Mouse (Mus musculus): ENCODE data around the gene Dtx1. TPM values are rescaled to one million over a fixed set of nuclear protein-coding genes. Genes with fewer than 3 reads are reported as not detected.

Gene Dtx1
- 226 to 261 TPM (median 233 TPM) in 4 replicates for total RNA-seq (2023; ENCODE audit: inconsistent age)

GRCm38 (mm10) chr5:120711827-120712226, at the start of gene Dtx1:
TSS of gene Dtx1 (minus strand) at chr5:120711927.

GRCm38 (mm10) chr5:120749688-120750087, 38.0 kb upstream of the Dtx1 start, which contains the start of gene Oas2:
TSS of gene Oas2 (minus strand) at chr5:120749853.

GRCm38 (mm10) chr5:120648569-120649373, 63.0 kb downstream of the Dtx1 start, which contains the start of gene Rasal1:
TSS of gene Rasal1 (plus strand) at chr5:120648812.

GRCm38 (mm10) chr5:120634131-120634530, 77.6 kb downstream of the Dtx1 start, which contains the start of gene Cfap73:
TSS of gene Cfap73 (minus strand) at chr5:120634235.

Other genes with a start within 250 kb of the Dtx1 start
- gene Sdsl, start 239.1 kb downstream of the Dtx1 start, total RNA-seq (2023; ENCODE audit: inconsistent age): not detected in 4 replicates
- not detected in 4 replicates for gene Sds, start 235.4 kb downstream of the Dtx1 start, total RNA-seq (2023; ENCODE audit: inconsistent age)
- 32.0 to 33.9 TPM (median 33.2 TPM) in 4 replicates for gene Plbd2, start 208.3 kb downstream of the Dtx1 start, total RNA-seq (2023; ENCODE audit: inconsistent age)
- 8.3 to 14.3 TPM (median 12.4 TPM) in 4 replicates for gene Slc8b1, start 200.8 kb downstream of the Dtx1 start, total RNA-seq (2023; ENCODE audit: inconsistent age)
- 40.8 to 46.2 TPM (median 43.3 TPM) in 4 replicates for gene Tpcn1, start 123.3 kb downstream of the Dtx1 start, total RNA-seq (2023; ENCODE audit: inconsistent age)
- gene Iqcd, start 122.9 kb downstream of the Dtx1 start, total RNA-seq (2023; ENCODE audit: inconsistent age): 0.54 TPM in 1 of 4 replicates, not detected in the others
- gene Rita1, start 99.3 kb downstream of the Dtx1 start, total RNA-seq (2023; ENCODE audit: inconsistent age): 3.3 to 4.4 TPM (median 4.0 TPM) in 4 replicates
- 169 to 181 TPM (median 174 TPM) in 4 replicates for gene Ddx54, start 99.2 kb downstream of the Dtx1 start, total RNA-seq (2023; ENCODE audit: inconsistent age)
- gene Cfap73, start 77.7 kb downstream of the Dtx1 start, total RNA-seq (2023; ENCODE audit: inconsistent age): not detected in 4 replicates
- gene Rasal1, start 63.1 kb downstream of the Dtx1 start, total RNA-seq (2023; ENCODE audit: inconsistent age): 39.5 to 56.3 TPM (median 51.7 TPM) in 4 replicates
- gene Oas2, start 37.9 kb upstream of the Dtx1 start, total RNA-seq (2023; ENCODE audit: inconsistent age): 4.4 to 13.2 TPM (median 6.7 TPM) in 4 replicates
- gene Oas3, start 65.7 kb upstream of the Dtx1 start, total RNA-seq (2023; ENCODE audit: inconsistent age): 2.2 to 5.3 TPM (median 3.0 TPM) in 4 replicates
- 0.39 to 0.71 TPM (median 0.48 TPM) in 4 replicates for gene Oas1e, start 83.6 kb upstream of the Dtx1 start, total RNA-seq (2023; ENCODE audit: inconsistent age)
- gene Oas1c, start 100.6 kb upstream of the Dtx1 start, total RNA-seq (2023; ENCODE audit: inconsistent age): 10.8 to 15.9 TPM (median 12.5 TPM) in 4 replicates
- gene Oas1f, start 135.4 kb upstream of the Dtx1 start, total RNA-seq (2023; ENCODE audit: inconsistent age): not detected in 4 replicates
- gene Oas1h, start 149.5 kb upstream of the Dtx1 start, total RNA-seq (2023; ENCODE audit: inconsistent age): not detected in 4 replicates
- not detected in 4 replicates for gene Oas1g, start 175.7 kb upstream of the Dtx1 start, total RNA-seq (2023; ENCODE audit: inconsistent age)
- 2.1 to 5.6 TPM (median 3.4 TPM) in 4 replicates for gene Oas1a, start 195.6 kb upstream of the Dtx1 start, total RNA-seq (2023; ENCODE audit: inconsistent age)
- not detected in 4 replicates for gene Oas1d, start 202.6 kb upstream of the Dtx1 start, total RNA-seq (2023; ENCODE audit: inconsistent age)